Mouse (Mus musculus) forebrain, embryonic 15.5 days (tissue): Measurements from ENCODE around the gene Hcn3. TPM values are rescaled to one million over a fixed set of nuclear protein-coding genes. Genes with fewer than 3 reads are reported as not detected.

Experiments
- ATAC-seq: fragments of 200-750 bp; cut with Nextera tagmentation; replicated peaks from 2 replicates; pipeline ENCODE4 v1.8.0; 2017; ENCODE audit warnings: mild to moderate bottlenecking, moderate TSS enrichment, moderate library complexity
- H3K27ac ChIP-seq: fragments of 300-500 bp; sonication (generic); replicated peaks from 2 replicates; pipeline ENCODE4 v1.5.1; 2015; ENCODE audit warnings: mild to moderate bottlenecking, inconsistent platforms
- H3K27me3 ChIP-seq: fragments of 300-500 bp; sonication (generic); 2 replicates; pipeline ENCODE4 v1.6.1; 2015; ENCODE audit warnings: inconsistent platforms
- H3K36me3 ChIP-seq: fragments of 300-500 bp; sonication (generic); 2 replicates; pipeline ENCODE4 v1.6.1; 2015; ENCODE audit warnings: mild to moderate bottlenecking, inconsistent platforms
- H3K4me1 ChIP-seq: fragments of 300-500 bp; sonication (generic); 2 replicates; pipeline ENCODE4 v1.6.1; 2015; ENCODE audit warnings: inconsistent platforms
- H3K4me2 ChIP-seq: fragments of 300-500 bp; sonication (generic); replicated peaks from 2 replicates; pipeline ENCODE4 v1.6.1; 2015; ENCODE audit warnings: mild to moderate bottlenecking, inconsistent platforms
- H3K4me3 ChIP-seq: fragments of 300-500 bp; sonication (generic); 2 replicates; pipeline ENCODE4 v1.5.1; 2015; ENCODE audit warnings: mild to moderate bottlenecking, inconsistent platforms
- H3K9ac ChIP-seq: fragments of 300-500 bp; sonication (generic); replicated peaks from 2 replicates; pipeline ENCODE4 v1.6.1; 2015; ENCODE audit warnings: mild to moderate bottlenecking, inconsistent platforms
- H3K9me3 ChIP-seq: fragments of 300-500 bp; sonication (generic); 2 replicates; pipeline ENCODE4 v1.6.1; 2016; ENCODE audit warnings: inconsistent platforms
- WGBS: fragments of 180-500 bp; shearing (Covaris S2); methylation state at CpG from one replicate; pipeline ENCODE4 v1.1.7; 2015; ENCODE audit warnings: mixed read lengths; 5-methylcytosine and 5-hydroxymethylcytosine counted together
- polyA plus RNA-seq: library from polyadenylated mRNA; unstranded; fragments of >200 nt; fragmentation: Nextera tagmentation; extraction: Ambion mirVana; gene quantifications from 2 replicates; pipeline ENCODE4 v1.2.1, GENCODE M21; 2015

Gene Hcn3
- polyA plus RNA-seq, 1 experiment from 2014 or later: 34.3 TPM

DNA sequence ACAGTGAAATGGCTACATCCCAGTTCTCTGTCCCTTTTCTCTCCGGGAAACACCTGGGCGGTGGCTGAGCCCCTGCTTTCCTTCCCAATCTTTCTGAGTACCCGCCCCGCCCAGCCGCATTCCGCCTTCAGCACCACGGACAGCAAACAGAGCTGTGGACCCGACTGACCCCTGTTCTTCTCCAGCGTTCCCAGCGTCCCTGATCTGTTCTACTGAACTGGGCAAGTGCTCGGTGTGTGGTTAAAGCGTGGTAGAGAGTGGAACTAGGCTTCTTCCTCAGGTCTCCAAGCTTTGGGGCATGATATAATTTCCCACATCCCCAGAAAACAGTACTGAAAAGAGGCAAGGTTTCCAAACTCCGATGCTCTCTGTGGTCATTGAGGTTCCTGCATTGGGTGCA, 785 bp downstream of the Hcn3 start:
- Histone ChIP-seq H3K36me3 (no peaks in the 10 kb centered on the region), H3K9me3 (no peaks in the 10 kb centered on the region), H3K4me3 (peak overlapping the region; percentile 90), H3K9ac (peak overlapping the region; percentile 77), H3K27ac (0 out of 2 replicates have a peak overlapping the region, but pooled peaks have one; percentile 32), H3K27me3 (no peaks in the 10 kb centered on the region), H3K4me1 (peaks cover 24% of the 10 kb centered on the region), H3K4me2 (peak overlapping the region; percentile 85)
- WGBS: under 1% methylated on average over 13 of the region's 13 CpGs
- peak; percentile 3; the same call in 1 of the 2 replicates for ATAC-seq

DNA sequence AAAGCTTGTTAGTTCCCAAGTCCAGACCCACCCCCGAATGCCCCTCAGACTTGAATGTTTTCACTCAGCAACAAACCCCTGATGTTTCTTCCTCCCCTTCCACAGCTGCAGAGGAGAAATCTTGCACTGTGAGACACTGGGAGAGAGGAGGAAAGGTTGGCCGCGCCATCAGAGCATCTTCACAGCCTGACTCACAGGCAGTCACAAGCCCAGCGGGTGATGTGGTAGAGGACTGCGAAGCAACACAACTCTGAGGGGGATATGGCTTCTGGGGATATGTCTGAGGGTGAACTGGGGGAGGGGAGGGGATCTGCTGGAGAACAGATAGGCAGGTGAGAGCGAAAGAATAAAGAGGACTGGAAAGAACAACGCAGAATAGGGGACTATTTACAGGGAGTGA, 1.3 kb downstream of the Hcn3 start:
- Histone ChIP-seq H3K4me3 (peak overlapping the region; percentile 90), H3K4me1 (peaks cover 19% of the 10 kb centered on the region), H3K4me2 (peak overlapping the region; percentile 85), H3K27ac (no peak overlapping the region), H3K36me3 (no peaks in the 10 kb centered on the region), H3K27me3 (no peaks in the 10 kb centered on the region), H3K9ac (peak overlapping the region; percentile 77), H3K9me3 (no peaks in the 10 kb centered on the region)
- no peak for ATAC-seq
- WGBS: 14% methylated on average over 7 of the region's 7 CpGs

DNA sequence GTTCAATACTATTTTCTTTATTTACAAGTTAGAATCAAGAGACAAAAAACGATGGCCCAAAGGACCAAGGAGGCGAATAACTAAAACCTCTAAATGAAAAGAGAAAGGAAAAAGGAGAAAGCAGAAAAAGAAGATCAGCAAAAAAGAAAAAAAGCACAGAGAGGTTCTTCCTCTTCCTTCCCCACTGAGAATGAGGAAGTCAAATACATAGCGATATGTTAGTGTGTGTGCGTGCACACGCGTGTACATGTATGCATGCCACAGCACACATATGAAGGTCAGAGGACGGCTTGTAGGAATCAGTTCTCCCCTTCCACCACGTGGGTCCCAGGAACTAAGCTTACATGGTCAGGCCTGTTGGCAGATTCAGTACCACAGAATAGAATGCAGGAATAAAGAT, 3.0 kb downstream of the Hcn3 start:
- WGBS: 92% methylated on average over 8 of the region's 8 CpGs
- no peak for ATAC-seq

DNA sequence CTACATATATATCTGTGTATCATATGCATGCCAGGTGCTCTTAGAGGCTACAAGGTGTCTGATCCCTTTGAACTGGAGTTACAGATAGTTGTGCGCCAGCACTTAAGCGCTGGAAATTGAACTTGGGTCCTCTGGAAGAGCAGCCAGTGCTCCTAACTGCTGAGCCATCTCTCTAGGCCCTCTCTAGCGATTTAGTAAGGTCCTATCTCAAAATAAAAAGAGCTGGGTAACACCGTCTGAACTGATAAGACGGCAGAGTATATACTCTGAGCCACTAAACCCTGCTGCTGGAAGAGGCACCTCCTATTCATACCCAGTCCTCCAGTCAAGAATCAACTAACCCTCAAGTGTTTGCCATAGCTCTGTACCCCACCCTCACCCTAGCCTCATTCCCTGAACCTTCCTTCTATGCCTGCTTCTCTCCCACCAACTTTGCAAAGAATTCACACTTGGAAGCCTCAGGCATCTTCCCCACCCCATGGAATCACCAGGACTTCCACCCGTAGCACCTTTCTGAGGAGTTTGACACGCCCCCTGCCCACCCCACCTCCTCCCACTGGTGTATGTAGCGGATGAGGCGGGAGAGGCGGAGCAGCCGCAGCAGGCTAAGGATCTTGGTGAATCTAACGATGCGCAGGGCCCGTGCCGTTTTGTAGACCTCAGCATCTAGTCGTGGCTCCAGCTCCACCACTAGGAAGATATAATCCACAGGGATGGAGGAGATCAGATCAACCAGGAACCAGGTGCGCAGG, 7.7 kb downstream of the Hcn3 start:
- H3K27ac ChIP-seq: no peak overlapping the region
- H3K27me3 ChIP-seq: no peaks in the 10 kb centered on the region
- H3K36me3 ChIP-seq: peaks cover 8% of the 10 kb centered on the region; the same call in 1 of the 2 replicates
- H3K4me3 ChIP-seq: no peak overlapping the region
- H3K9me3 ChIP-seq: no peaks in the 10 kb centered on the region
- ATAC-seq: no peak
- no peak overlapping the region for H3K4me2 ChIP-seq
- H3K4me1 ChIP-seq: no peaks in the 10 kb centered on the region
- 72% methylated on average over 17 of the region's 17 CpGs for WGBS
- H3K9ac ChIP-seq: no peak overlapping the region

More for the DNA sequence above, 3.0 kb downstream of the Hcn3 start:
- no peaks in the 10 kb centered on the region for H3K9me3 ChIP-seq
- H3K4me2 ChIP-seq: no peak overlapping the region
- H3K9ac ChIP-seq: no peak overlapping the region
- peaks cover 18% of the 10 kb centered on the region for H3K4me1 ChIP-seq
- H3K27ac ChIP-seq: no peak overlapping the region
- peaks cover 6% of the 10 kb centered on the region; the same call in 1 of the 2 replicates for H3K36me3 ChIP-seq
- no peaks in the 10 kb centered on the region for H3K27me3 ChIP-seq
- H3K4me3 ChIP-seq: no peak overlapping the region

DNA sequence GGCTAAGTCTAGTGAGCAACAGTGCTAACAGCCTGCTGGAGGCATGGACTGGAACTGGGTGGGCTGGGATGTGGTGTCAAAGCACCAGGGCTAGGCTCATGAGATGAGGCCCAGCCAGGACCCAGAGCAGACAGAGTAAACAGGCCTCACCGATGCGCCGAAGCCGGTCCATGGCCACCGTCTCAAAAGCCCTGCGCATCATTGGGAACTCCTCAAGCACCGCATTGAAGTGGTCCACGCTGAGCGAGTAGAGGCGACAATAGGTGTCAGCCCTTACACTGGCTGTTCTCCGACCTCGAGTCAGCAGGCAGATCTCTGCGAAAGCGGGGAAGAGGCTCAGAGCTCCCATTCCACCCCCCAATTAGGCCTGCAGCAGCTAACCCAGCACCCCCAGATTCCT, 11.4 kb downstream of the Hcn3 start:
- H3K36me3 ChIP-seq: peaks cover 8% of the 10 kb centered on the region; the same call in 1 of the 2 replicates
- H3K4me2 ChIP-seq: no peak overlapping the region
- H3K4me3 ChIP-seq: no peak overlapping the region
- no peaks in the 10 kb centered on the region for H3K27me3 ChIP-seq
- no peak for ATAC-seq
- no peak overlapping the region for H3K27ac ChIP-seq
- H3K9me3 ChIP-seq: no peaks in the 10 kb centered on the region
- 74% methylated on average over 14 of the region's 14 CpGs for WGBS
- no peak overlapping the region for H3K9ac ChIP-seq
- H3K4me1 ChIP-seq: no peaks in the 10 kb centered on the region

DNA sequence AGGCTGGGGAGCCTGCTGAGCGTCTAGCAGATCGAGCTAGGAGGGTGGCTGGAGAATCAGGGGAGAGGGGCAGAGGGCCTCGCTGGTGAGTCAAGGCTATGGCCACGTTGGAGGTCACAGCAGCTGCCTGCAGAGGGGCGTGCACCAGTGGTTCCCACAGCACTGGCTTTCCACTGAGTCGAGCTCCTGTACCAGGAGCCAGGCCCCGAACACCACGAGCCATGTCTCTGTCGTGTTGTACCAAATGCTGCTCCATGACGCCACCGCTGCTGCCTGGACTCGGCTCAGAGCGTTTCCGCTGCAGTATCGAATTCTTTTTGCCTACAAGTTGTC, 12.1 kb downstream of the Hcn3 start:
- WGBS: 18% methylated on average over 15 of the region's 15 CpGs
- H3K27ac ChIP-seq: no peak overlapping the region
- H3K4me1 ChIP-seq: no peaks in the 10 kb centered on the region
- ATAC-seq: no peak
- H3K36me3 ChIP-seq: peaks cover 8% of the 10 kb centered on the region; the same call in 1 of the 2 replicates
- H3K4me2 ChIP-seq: no peak overlapping the region
- no peak overlapping the region for H3K9ac ChIP-seq
- no peaks in the 10 kb centered on the region for H3K27me3 ChIP-seq
- H3K4me3 ChIP-seq: no peak overlapping the region
- no peaks in the 10 kb centered on the region for H3K9me3 ChIP-seq

DNA sequence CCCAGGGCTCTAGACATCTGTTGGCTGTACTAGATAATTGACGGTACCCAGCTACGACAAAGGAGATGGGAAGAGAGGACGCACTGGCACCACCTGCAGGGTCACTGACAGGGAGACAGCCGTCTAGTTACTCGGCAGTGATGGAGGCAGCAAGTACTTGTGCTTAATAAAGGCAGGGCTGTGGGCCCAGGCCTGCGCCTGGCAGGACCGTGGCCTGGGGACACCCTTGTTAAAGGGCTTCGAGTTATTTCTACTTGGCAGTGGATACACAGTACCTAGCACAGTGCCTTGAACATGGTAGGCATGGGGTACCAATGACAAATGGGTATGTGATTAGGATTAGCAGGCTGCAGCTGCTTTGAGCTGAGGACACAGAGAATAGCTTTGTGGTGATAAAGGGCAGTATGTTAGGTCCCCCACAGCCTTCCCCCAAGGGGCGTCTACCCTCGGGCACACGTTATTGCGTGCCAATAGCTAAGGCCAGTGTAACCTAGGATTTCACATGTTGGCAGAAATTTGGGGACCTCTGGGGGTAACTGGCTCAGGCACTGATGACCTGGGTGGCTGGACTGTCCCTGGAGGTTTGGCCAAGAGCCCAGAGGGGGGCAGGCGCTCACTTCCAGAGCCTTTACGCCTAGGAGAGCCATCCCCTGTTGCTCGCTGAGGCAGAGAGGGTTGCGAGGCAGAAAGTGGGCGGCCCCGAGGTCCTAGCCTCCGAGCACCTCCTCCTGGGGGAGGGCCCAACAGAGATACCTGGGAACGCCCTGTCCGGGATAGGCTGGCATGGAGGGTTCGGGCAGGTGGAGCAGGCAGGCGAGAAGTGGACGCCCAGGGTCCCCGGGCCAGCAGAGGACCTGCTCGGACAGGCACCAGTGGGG, 12.7 kb downstream of the Hcn3 start:
- no peaks in the 10 kb centered on the region for H3K9me3 ChIP-seq
- no peak overlapping the region for H3K9ac ChIP-seq
- no peaks in the 10 kb centered on the region for H3K4me1 ChIP-seq
- H3K4me3 ChIP-seq: no peak overlapping the region
- H3K27ac ChIP-seq: no peak overlapping the region
- no peaks in the 10 kb centered on the region for H3K27me3 ChIP-seq
- ATAC-seq: no peak
- H3K36me3 ChIP-seq: peaks cover 4% of the 10 kb centered on the region; the same call in 1 of the 2 replicates
- H3K4me2 ChIP-seq: no peak overlapping the region
- WGBS: 29% methylated on average over 26 of the region's 26 CpGs

DNA sequence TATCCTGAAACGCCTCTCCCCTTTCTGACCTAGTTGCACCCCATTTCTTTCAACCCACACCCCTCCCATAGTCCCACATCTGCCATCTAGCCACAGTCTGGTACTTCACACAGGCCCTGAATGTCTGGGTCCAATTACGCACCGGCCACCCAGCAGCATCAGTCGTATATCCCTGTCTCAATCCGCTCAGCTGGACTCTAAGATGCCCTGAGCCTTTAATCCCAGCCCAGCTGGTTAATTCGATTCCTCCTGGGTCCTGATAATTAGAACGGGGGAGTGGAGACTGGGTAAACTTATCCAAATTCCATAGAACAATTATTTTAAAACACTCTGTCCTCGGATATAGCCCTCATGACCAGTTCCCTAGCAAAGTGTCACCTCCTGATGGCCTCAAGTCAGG, 14.4 kb downstream of the Hcn3 start:
- WGBS: 23% methylated on average over 8 of the region's 8 CpGs
- H3K36me3 ChIP-seq: no peaks in the 10 kb centered on the region
- no peak for ATAC-seq
- no peaks in the 10 kb centered on the region for H3K9me3 ChIP-seq
- H3K27me3 ChIP-seq: no peaks in the 10 kb centered on the region
- H3K27ac ChIP-seq: no peak overlapping the region
- H3K4me1 ChIP-seq: no peaks in the 10 kb centered on the region
- H3K9ac ChIP-seq: no peak overlapping the region
- no peak overlapping the region for H3K4me2 ChIP-seq
- H3K4me3 ChIP-seq: no peak overlapping the region

DNA sequence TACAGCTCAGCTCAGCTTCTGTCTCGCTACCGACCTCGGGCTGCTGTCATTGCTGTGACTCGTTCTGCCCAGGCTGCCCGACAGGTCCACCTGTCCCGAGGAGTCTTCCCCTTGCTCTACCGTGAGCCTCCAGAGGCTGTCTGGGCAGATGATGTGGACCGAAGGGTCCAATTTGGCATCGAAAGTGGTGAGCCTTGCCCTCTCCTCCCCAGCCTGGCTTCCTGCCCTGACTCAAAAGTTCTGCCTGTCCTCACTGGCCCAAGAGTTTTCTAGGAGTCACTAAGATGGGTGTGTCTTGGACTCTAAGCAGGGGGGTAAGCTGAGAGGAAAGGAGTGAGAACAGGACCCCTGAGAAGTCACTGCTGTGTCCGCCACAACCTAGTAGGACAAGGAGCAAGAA, 15.2 kb downstream of the Hcn3 start:
- Histone ChIP-seq H3K9me3 (no peaks in the 10 kb centered on the region), H3K27me3 (no peaks in the 10 kb centered on the region), H3K9ac (no peak overlapping the region), H3K27ac (no peak overlapping the region), H3K4me2 (no peak overlapping the region), H3K36me3 (no peaks in the 10 kb centered on the region), H3K4me1 (no peaks in the 10 kb centered on the region), H3K4me3 (no peak overlapping the region)
- 84% methylated on average over 10 of the region's 10 CpGs for WGBS
- ATAC-seq: no peak

DNA sequence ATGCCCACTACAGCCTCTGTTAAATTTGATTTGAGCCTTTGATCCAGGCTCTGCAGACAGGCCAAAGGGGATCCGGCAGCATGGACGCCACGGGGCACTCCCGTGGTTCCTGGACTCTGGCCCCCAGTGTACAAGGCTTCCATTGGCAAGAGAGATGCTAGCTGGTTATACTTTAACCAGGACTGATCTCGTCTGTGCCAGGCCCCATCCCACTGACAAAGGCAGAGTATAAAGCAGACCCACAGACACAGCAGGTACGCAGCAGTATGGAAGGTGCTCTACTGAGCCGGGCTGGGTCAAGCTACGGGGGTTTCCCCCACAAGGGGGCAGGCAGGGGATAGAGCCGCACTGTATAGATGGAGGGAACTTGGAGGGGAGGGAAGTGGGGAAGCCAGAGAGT, 23.6 kb downstream of the Hcn3 start:
- H3K36me3 ChIP-seq: no peaks in the 10 kb centered on the region
- H3K27ac ChIP-seq: no peak overlapping the region
- no peak overlapping the region for H3K4me3 ChIP-seq
- H3K27me3 ChIP-seq: no peaks in the 10 kb centered on the region
- H3K9me3 ChIP-seq: no peaks in the 10 kb centered on the region
- peaks cover 6% of the 10 kb centered on the region; the same call in 1 of the 2 replicates for H3K4me1 ChIP-seq
- H3K9ac ChIP-seq: no peak overlapping the region
- ATAC-seq: no peak
- WGBS: 42% methylated on average over 9 of the region's 9 CpGs
- no peak overlapping the region for H3K4me2 ChIP-seq

DNA sequence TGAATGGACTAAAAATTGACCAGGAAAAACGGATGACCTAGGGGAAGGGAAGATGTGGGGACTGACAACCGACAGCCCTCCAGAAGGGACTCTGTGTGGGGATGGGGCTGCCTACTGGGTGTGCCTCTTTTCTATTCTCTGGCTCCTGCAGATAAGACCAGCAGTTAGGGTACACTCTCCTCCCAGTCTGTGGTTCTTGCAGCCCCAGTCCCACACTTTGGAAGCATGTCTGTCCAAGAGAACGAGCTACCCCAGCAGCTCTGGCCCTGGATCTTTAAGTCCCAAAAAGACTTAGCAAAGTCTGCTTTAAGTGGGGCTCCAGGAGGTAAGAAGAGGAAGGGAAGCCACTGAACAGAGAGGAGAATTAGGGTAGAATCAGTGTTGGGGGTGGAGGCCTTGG, 24.0 kb downstream of the Hcn3 start, which contains the start of gene Pklr:
Gene Pklr (plus strand): TSS at position 185 of the 400 bp plus-strand sequence.
- Histone ChIP-seq H3K9ac (no peak within 1 kb of the TSS), H3K27ac (no peak within 1 kb of the TSS), H3K36me3 (no peaks in the 10 kb centered on the region), H3K9me3 (no peaks in the 10 kb centered on the region), H3K27me3 (no peaks in the 10 kb centered on the region), H3K4me1 (peaks cover 6% of the 10 kb centered on the region; the same call in 1 of the 2 replicates), H3K4me3 (no peak within 1 kb of the TSS), H3K4me2 (no peak within 1 kb of the TSS)
- 55% methylated on average over 3 of the region's 3 CpGs for WGBS
- ATAC-seq: no peak

DNA sequence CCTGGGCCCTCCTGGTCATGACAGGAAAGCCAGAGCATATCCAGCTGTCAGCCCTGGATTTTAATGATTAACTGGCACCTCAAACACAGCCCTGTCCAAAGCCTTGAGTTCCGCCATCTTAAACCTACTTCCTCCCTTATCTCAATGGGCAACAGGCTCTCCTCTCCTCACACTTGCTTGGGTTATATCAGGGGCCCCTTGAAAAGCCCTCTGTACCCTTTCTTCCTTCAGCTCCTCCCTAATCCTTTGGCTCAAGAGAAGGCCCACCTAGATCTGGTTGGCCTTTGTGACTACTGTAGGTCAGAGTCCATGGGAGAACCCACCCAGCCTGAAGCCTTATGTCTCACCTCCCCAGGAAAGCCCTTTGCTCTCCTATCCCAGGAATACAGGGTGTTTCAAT, 26.2 kb downstream of the Hcn3 start:
- no peaks in the 10 kb centered on the region for H3K27me3 ChIP-seq
- 95% methylated on average over 1 of the region's 1 CpGs for WGBS
- ATAC-seq: no peak
- no peak overlapping the region for H3K4me3 ChIP-seq
- no peak overlapping the region for H3K9ac ChIP-seq
- no peaks in the 10 kb centered on the region for H3K36me3 ChIP-seq
- H3K4me1 ChIP-seq: peaks cover 6% of the 10 kb centered on the region; the same call in 1 of the 2 replicates
- no peak overlapping the region for H3K4me2 ChIP-seq
- H3K9me3 ChIP-seq: no peaks in the 10 kb centered on the region
- H3K27ac ChIP-seq: no peak overlapping the region
